Mouse (Mus musculus): ENCODE results near the gene Tmem115.

- TF ChIP-seq CTCF (IDR thresholded peaks at IDR 0.05; ENCODE audit: low read depth): no peak
- TF ChIP-seq EP300 (optimal IDR thresholded peaks at IDR 0.05): no peak
These were observed 38.0 kb downstream of the Tmem115 start for GRCm38 (mm10) chr9:107571534-107572326.
